Mouse (Mus musculus): ENCODE results near the gene Rpl19. TPM values are rescaled to one million over a fixed set of nuclear protein-coding genes. Genes with fewer than 3 reads are reported as not detected.
A peak's percentile ranks its signal among the peaks of the same experiment; 100 is the strongest.

Gene Rpl19
- polyA plus RNA-seq, 1 experiment, result 901 TPM

DNA sequence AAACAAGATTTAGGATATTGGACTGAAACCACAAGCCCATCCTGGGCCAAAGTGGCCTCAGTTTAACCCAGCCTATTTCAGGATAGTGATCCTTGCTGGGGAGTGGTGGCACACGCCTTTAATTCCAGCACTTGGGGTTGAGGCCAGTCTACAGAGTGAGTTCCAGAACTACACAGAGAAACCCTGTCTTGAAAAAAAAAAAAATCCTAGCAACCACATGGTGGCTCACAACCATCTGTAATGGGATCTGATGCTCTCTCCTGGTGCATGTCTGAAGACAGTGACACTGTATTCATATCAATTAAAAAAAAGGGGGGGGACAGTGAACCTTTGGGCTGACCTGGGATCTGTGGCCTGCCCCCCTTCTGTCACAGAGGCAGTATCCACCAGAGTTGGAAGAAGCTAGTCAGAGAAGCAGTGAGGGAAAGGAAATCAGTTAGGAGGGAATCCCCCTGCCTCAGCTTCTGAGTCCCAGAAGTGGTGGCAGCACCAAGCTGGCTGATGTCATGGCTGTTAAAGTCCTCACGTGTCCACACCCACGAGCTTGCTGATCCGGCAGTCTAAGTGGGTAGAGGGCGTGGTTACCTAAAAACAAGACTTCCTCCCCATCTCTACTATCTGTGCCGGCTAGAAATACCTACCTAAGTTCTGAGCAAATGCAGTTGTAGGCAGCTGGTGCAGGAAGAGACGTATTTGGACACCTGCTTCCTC, 27.5 kb upstream of the Rpl19 start:
- Histone ChIP-seq H3K27ac (ENCODE audit: insufficient read depth, low read length) (0 out of 2 replicates have a peak overlapping the region, but pooled peaks have one; percentile 13), H3K4me1 (ENCODE audit: control insufficient read depth, insufficient read depth, low read length) (peaks cover 3% of the 10 kb centered on the region), H3K4me3 (ENCODE audit: insufficient read depth, low read length) (no peak overlapping the region)
- no peak for TF ChIP-seq CTCF (IDR thresholded peaks at IDR 0.05; ENCODE audit: extremely low read depth, insufficient read depth, low read length)
- TF ChIP-seq POLR2A (IDR thresholded peaks at IDR 0.05; ENCODE audit: extremely low read depth, insufficient read depth, low read length), result peak; percentile 63; the same call in 1 of the 2 replicates

DNA sequence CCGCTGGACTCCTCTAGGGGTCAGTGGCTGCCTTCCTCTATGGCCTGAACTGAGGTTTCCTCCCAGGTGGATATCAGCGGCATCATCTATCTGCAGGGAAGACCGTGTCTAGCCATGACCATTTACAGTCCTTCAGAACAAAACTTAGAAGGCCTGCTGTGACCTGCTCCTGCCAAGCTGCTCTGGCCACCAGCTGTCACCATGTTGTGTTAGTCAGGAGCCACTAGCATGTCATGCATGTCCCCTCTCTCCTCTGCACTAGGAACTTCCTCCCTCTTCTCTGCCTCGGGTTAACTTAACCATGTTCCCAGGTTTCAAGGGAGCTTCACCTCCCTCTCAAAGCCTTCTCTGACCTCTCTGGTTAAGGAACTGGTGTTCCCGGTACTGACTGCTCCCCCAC, 26.8 kb upstream of the Rpl19 start:
- H3K4me1 ChIP-seq (ENCODE audit: control insufficient read depth, insufficient read depth, low read length), result peaks cover 3% of the 10 kb centered on the region
- TF ChIP-seq CTCF (IDR thresholded peaks at IDR 0.05; ENCODE audit: extremely low read depth, insufficient read depth, low read length) (no peak), POLR2A (IDR thresholded peaks at IDR 0.05; ENCODE audit: extremely low read depth, insufficient read depth, low read length) (no peak)
- H3K27ac ChIP-seq (ENCODE audit: insufficient read depth, low read length), result 0 out of 2 replicates have a peak overlapping the region, but pooled peaks have one; percentile 13
- H3K4me3 ChIP-seq (ENCODE audit: insufficient read depth, low read length), result no peak overlapping the region

DNA sequence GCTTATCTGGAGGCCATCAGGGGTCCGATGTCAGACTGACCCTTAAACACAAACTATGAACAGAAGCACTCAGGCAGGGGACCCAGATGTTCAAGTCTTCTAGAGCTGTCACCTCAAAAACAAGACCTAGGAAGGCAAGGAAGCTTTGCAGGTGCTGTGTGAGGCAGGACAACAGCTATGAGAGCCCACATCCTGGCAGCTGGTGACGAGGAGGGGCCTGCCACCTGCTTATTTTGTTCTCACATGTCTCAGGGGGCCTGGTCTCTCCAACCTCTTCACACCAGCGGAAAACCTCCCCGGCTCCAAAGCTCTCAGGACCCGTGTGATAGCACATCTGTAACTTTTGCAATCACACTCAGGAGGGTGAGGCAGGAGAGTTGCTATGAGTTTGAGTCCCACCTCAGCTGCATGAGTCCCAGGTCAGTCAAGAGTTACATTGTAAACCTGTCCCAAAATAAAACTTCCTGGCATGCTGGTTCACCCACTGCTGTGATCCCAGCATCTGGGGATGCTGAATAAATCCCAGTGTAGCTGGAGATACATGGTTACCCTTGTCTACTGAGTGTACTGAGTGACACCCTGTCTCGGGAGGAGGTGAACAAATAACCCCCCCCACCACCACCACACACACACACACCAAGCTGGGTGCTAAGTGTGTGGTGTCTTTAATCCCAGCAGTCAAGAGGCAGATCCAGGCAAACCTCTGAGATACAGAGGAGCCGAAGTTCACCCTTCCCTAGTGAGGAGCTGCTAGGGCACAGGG, 26.0 kb upstream of the Rpl19 start:
- 0 out of 2 replicates have a peak, but pooled peaks have one; percentile 6 for TF ChIP-seq POLR2A (IDR thresholded peaks at IDR 0.05; ENCODE audit: extremely low read depth, insufficient read depth, low read length)
- no peak for TF ChIP-seq CTCF (IDR thresholded peaks at IDR 0.05; ENCODE audit: extremely low read depth, insufficient read depth, low read length)
- H3K4me3 ChIP-seq (ENCODE audit: insufficient read depth, low read length), result no peak overlapping the region
- H3K4me1 ChIP-seq (ENCODE audit: control insufficient read depth, insufficient read depth, low read length), result peaks cover 1% of the 10 kb centered on the region
- H3K27ac ChIP-seq (ENCODE audit: insufficient read depth, low read length), result no peak overlapping the region

DNA sequence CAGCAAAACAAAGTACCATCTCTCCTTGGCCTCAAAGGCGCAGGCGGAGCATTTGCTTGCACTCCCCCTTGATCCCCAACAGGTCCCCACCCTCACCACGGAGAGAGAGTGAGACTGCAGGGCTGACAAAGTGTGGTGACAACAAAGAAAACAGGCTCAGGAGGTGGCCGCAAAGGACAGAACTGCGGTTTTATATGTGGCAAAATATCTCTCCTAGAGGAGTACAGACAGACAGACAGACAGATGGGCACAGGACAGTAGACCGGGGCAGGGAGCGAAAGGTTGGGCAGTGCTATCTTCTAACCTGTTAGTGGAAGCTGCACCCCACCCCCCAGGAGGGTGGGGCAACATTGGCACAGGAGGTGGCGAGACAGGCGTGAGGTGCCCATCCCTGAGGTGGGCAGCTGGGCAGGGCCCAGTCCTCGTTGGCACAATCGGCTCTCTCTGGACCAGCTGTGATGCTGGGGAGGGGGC, 25.1 kb upstream of the Rpl19 start:
- H3K27ac ChIP-seq (ENCODE audit: insufficient read depth, low read length), result no peak overlapping the region
- H3K4me1 ChIP-seq (ENCODE audit: control insufficient read depth, insufficient read depth, low read length), result peaks cover 3% of the 10 kb centered on the region
- TF ChIP-seq POLR2A (IDR thresholded peaks at IDR 0.05; ENCODE audit: extremely low read depth, insufficient read depth, low read length), result no peak
- TF ChIP-seq CTCF (IDR thresholded peaks at IDR 0.05; ENCODE audit: extremely low read depth, insufficient read depth, low read length), result no peak
- H3K4me3 ChIP-seq (ENCODE audit: insufficient read depth, low read length), result no peak overlapping the region

DNA sequence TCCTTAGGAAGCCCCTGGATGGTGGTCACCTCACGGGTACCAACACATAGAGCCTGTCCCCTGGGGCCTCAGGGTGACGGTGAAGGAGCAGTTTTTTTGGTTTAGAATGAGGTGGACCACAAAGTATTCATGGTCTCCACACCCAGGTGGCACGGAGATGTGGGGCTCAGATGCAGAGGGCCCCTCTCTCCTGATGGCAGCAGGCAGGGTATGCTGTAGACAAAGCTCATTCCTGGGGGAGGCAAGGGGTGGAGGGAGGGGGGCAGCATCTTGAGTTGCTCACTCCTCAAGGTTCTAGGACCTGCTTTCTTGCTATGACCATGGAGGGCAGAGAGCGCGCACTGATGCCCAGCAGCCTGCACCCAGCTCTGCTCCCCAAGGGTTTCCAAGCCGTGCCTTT, 24.5 kb upstream of the Rpl19 start:
- TF ChIP-seq POLR2A (IDR thresholded peaks at IDR 0.05; ENCODE audit: extremely low read depth, insufficient read depth, low read length) (0 out of 2 replicates have a peak, but pooled peaks have one; percentile 6), CTCF (IDR thresholded peaks at IDR 0.05; ENCODE audit: extremely low read depth, insufficient read depth, low read length) (no peak)
- Histone ChIP-seq H3K27ac (ENCODE audit: insufficient read depth, low read length) (no peak overlapping the region), H3K4me3 (ENCODE audit: insufficient read depth, low read length) (no peak overlapping the region), H3K4me1 (ENCODE audit: control insufficient read depth, insufficient read depth, low read length) (peaks cover 3% of the 10 kb centered on the region)

DNA sequence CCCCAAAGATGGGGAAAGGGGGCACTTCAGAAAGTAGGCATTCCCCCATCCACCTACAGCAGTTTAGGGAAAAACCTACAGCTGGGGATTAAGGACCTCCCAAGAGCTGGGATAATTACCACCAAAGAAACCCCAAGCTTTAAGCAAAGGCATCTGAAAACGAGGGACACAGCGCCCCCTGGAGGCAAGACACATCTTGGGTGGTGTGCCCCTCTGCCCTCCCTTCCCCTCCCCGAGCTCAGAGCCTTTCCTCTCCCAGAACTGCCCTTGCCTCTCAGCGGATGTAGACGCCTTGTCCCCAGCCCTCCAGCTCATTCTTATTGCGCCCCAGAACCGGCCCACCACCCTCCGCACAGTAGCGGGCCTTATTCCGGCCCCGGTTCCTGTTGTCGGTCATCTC, 23.9 kb upstream of the Rpl19 start:
- no peak for TF ChIP-seq POLR2A (IDR thresholded peaks at IDR 0.05; ENCODE audit: extremely low read depth, insufficient read depth, low read length)
- peak; percentile 67 for TF ChIP-seq CTCF (IDR thresholded peaks at IDR 0.05; ENCODE audit: extremely low read depth, insufficient read depth, low read length)
- no peak overlapping the region for H3K4me3 ChIP-seq (ENCODE audit: insufficient read depth, low read length)
- H3K27ac ChIP-seq (ENCODE audit: insufficient read depth, low read length), result no peak overlapping the region
- H3K4me1 ChIP-seq (ENCODE audit: control insufficient read depth, insufficient read depth, low read length), result peaks cover 3% of the 10 kb centered on the region

DNA sequence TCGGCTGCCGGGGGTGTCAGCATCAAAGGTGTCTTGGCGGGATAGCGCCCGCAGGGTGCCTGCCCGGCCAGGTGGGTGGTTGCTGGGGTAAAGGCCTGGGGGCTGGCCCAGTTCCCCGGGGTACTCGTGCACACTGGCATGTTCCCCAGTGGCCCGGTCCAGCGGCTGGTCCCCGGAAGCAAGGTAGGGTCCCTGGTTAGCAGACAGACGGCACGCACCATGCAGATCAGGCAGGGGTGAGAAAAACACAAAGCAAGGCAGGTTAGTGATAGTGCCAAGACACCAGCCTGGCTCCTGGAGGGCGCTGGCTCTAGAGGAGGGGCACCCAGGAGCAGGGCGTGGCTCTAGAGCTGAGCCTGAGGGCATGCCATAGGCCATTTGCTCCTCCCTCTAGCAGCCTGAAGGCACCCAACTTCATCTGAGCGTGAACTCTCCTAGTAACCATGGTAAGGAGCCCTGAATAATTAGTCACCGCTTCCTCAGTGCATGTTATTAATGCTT, 23.3 kb upstream of the Rpl19 start:
- H3K27ac ChIP-seq (ENCODE audit: insufficient read depth, low read length), result no peak overlapping the region

DNA sequence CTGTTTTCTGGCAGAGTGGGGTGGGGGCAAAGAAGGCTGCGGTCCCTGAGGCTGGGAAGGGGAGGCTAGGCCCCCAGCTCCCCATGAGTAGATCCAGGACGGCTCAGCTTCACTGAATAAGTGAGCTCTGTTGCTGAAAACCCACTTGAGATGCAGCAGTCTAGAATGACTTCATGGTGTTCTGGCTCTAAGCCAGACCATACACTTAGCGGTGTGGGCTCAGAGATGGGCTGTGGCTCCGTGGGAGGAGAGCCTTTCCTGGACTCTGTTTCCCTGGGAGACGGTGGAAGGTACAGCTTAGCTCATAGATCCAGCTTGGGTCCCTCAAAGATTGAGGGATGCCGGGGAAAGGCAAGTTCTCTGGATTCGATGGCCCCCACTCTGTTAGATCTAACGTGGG, 22.3 kb upstream of the Rpl19 start:
- no peak overlapping the region for H3K27ac ChIP-seq (ENCODE audit: insufficient read depth, low read length)
- TF ChIP-seq POLR2A (IDR thresholded peaks at IDR 0.05; ENCODE audit: extremely low read depth, insufficient read depth, low read length) (0 out of 2 replicates have a peak, but pooled peaks have one; percentile 27), CTCF (IDR thresholded peaks at IDR 0.05; ENCODE audit: extremely low read depth, insufficient read depth, low read length) (no peak)

More for the DNA sequence above, 23.3 kb upstream of the Rpl19 start:
- TF ChIP-seq POLR2A (IDR thresholded peaks at IDR 0.05; ENCODE audit: extremely low read depth, insufficient read depth, low read length) (no peak), CTCF (IDR thresholded peaks at IDR 0.05; ENCODE audit: extremely low read depth, insufficient read depth, low read length) (no peak)
- H3K4me1 ChIP-seq (ENCODE audit: control insufficient read depth, insufficient read depth, low read length), result peaks cover 3% of the 10 kb centered on the region
- H3K4me3 ChIP-seq (ENCODE audit: insufficient read depth, low read length), result no peak overlapping the region

DNA sequence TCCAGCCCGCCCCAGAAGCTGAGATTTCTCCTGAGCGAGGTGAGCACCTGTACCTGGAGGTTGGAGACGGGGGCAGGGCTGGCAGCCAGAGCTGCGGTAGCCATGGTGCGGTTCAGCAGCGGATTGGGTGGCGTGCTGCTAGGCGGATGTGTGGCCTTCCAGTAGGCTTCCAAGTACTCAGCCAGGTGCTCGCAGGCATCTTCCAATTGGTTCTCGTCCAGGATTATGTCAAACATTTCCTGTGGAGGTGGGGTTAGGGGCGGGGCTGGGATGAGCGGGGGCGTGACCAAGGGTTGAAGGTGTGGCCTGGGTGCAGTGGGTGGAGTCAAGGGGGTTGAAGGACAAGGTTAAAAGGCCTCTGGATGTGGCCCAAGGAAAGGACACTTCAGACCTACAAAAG, 21.4 kb upstream of the Rpl19 start:
- TF ChIP-seq POLR2A (IDR thresholded peaks at IDR 0.05; ENCODE audit: extremely low read depth, insufficient read depth, low read length), result no peak
- no peak for TF ChIP-seq CTCF (IDR thresholded peaks at IDR 0.05; ENCODE audit: extremely low read depth, insufficient read depth, low read length)
- Histone ChIP-seq H3K27ac (ENCODE audit: insufficient read depth, low read length) (0 out of 2 replicates have a peak overlapping the region, but pooled peaks have one; percentile 26), H3K4me3 (ENCODE audit: insufficient read depth, low read length) (no peak overlapping the region), H3K4me1 (ENCODE audit: control insufficient read depth, insufficient read depth, low read length) (peaks cover 4% of the 10 kb centered on the region)

More for the DNA sequence above, 22.3 kb upstream of the Rpl19 start:
- Histone ChIP-seq H3K4me3 (ENCODE audit: insufficient read depth, low read length) (no peak overlapping the region), H3K4me1 (ENCODE audit: control insufficient read depth, insufficient read depth, low read length) (peaks cover 4% of the 10 kb centered on the region)
